Mouse (Mus musculus): ENCODE measurements around the gene Ubr7. TPM values are rescaled to one million over a fixed set of nuclear protein-coding genes. Genes with fewer than 3 reads are reported as not detected.

Gene Ubr7
- total and polyA plus RNA-seq, 2 experiments from 2014 or later, result 26.2 to 47.2 TPM

GRCm38 (mm10) chr12:102776035-102776434 is 18.3 kb downstream of the Ubr7 start:
- 89% methylated on average over 14 of the region's 14 CpGs for WGBS
- ATAC-seq (no peak), DNase-seq (ENCODE audit: low spot score) (no peak)
- Histone ChIP-seq H3K4me3 (ENCODE audit: low read length) (no peak overlapping the region), H3K27ac (no peak overlapping the region), H3K4me2 (ENCODE audit: low read depth, low read length) (no peak overlapping the region), H3K9ac (replicated peaks; ENCODE audit: low read length) (no peak overlapping the region), H3K27me3 (ENCODE audit: insufficient read depth, low read length) (no peaks in the 10 kb centered on the region), H3K9me3 (ENCODE audit: low read length) (no peaks in the 10 kb centered on the region), H3K36me3 (ENCODE audit: insufficient read depth, low read length) (peaks cover 42% of the 10 kb centered on the region), H3K4me1 (ENCODE audit: insufficient read depth, low read length) (no peaks in the 10 kb centered on the region)
- TF ChIP-seq CTCF (IDR thresholded peaks at IDR 0.05; ENCODE audit: low read depth), result no peak

GRCm38 (mm10) chr12:102778151-102778550 is 20.4 kb downstream of the Ubr7 start:
- ATAC-seq (no peak), DNase-seq (ENCODE audit: low spot score) (no peak)
- Histone ChIP-seq H3K4me2 (ENCODE audit: low read depth, low read length) (no peak overlapping the region), H3K4me3 (ENCODE audit: low read length) (no peak overlapping the region), H3K36me3 (ENCODE audit: insufficient read depth, low read length) (peaks cover 22% of the 10 kb centered on the region; the same call in 1 of the 2 replicates), H3K27ac (no peak overlapping the region), H3K9me3 (ENCODE audit: low read length) (no peaks in the 10 kb centered on the region), H3K9ac (replicated peaks; ENCODE audit: low read length) (no peak overlapping the region), H3K27me3 (ENCODE audit: insufficient read depth, low read length) (no peaks in the 10 kb centered on the region), H3K4me1 (ENCODE audit: insufficient read depth, low read length) (no peaks in the 10 kb centered on the region)
- WGBS, result 83% methylated on average over 5 of the region's 5 CpGs
- no peak for TF ChIP-seq CTCF (IDR thresholded peaks at IDR 0.05; ENCODE audit: low read depth)

GRCm38 (mm10) chr12:102779452-102779851 is 21.7 kb downstream of the Ubr7 start:
- Histone ChIP-seq H3K27me3 (ENCODE audit: insufficient read depth, low read length) (no peaks in the 10 kb centered on the region), H3K36me3 (ENCODE audit: insufficient read depth, low read length) (peaks cover 14% of the 10 kb centered on the region; the same call in 1 of the 2 replicates), H3K4me1 (ENCODE audit: insufficient read depth, low read length) (no peaks in the 10 kb centered on the region), H3K4me3 (ENCODE audit: low read length) (no peak overlapping the region), H3K9me3 (ENCODE audit: low read length) (no peaks in the 10 kb centered on the region), H3K4me2 (ENCODE audit: low read depth, low read length) (no peak overlapping the region), H3K27ac (no peak overlapping the region), H3K9ac (replicated peaks; ENCODE audit: low read length) (no peak overlapping the region)
- TF ChIP-seq CTCF (IDR thresholded peaks at IDR 0.05; ENCODE audit: low read depth), result peak; percentile 33
- DNase-seq (ENCODE audit: low spot score) (peak; percentile 25), ATAC-seq (peak; percentile 70; the same call in 1 of the 2 replicates)
- WGBS, result 53% methylated on average over 3 of the region's 3 CpGs

GRCm38 (mm10) chr12:102782841-102783240 is 25.1 kb downstream of the Ubr7 start:
- Histone ChIP-seq H3K36me3 (ENCODE audit: insufficient read depth, low read length) (peaks cover 18% of the 10 kb centered on the region), H3K9me3 (ENCODE audit: low read length) (no peaks in the 10 kb centered on the region), H3K27me3 (ENCODE audit: insufficient read depth, low read length) (no peaks in the 10 kb centered on the region), H3K9ac (replicated peaks; ENCODE audit: low read length) (no peak overlapping the region), H3K4me1 (ENCODE audit: insufficient read depth, low read length) (no peaks in the 10 kb centered on the region), H3K4me2 (ENCODE audit: low read depth, low read length) (no peak overlapping the region), H3K4me3 (ENCODE audit: low read length) (no peak overlapping the region), H3K27ac (no peak overlapping the region)
- 95% methylated on average over 5 of the region's 5 CpGs for WGBS
- ATAC-seq, result no peak
- TF ChIP-seq CTCF (IDR thresholded peaks at IDR 0.05; ENCODE audit: low read depth), result no peak
- DNase-seq (ENCODE audit: low spot score), result no peak

GRCm38 (mm10) chr12:102784899-102785592 is 27.3 kb downstream of the Ubr7 start:
- no peaks in the 10 kb centered on the region for H3K9me3 ChIP-seq (ENCODE audit: low read length)
- no peak for DNase-seq (ENCODE audit: low spot score)
- no peak overlapping the region for H3K27ac ChIP-seq
- H3K4me1 ChIP-seq (ENCODE audit: insufficient read depth, low read length), result no peaks in the 10 kb centered on the region
- H3K27me3 ChIP-seq (ENCODE audit: insufficient read depth, low read length), result no peaks in the 10 kb centered on the region
- no peak overlapping the region for H3K4me2 ChIP-seq (ENCODE audit: low read depth, low read length)
- ATAC-seq, result no peak
- H3K4me3 ChIP-seq (ENCODE audit: low read length), result no peak overlapping the region
- peaks cover 24% of the 10 kb centered on the region for H3K36me3 ChIP-seq (ENCODE audit: insufficient read depth, low read length)
- WGBS, result 87% methylated on average over 19 of the region's 19 CpGs
- TF ChIP-seq CTCF (IDR thresholded peaks at IDR 0.05; ENCODE audit: low read depth), result no peak
- H3K9ac ChIP-seq (replicated peaks; ENCODE audit: low read length), result no peak overlapping the region

- H3K4me1 ChIP-seq (ENCODE audit: insufficient read depth, low read length), result no peaks in the 10 kb centered on the region
- DNase-seq (ENCODE audit: low spot score) (no peak), ATAC-seq (no peak)
- no peak overlapping the region for H3K4me3 ChIP-seq (ENCODE audit: low read length)
- peaks cover 29% of the 10 kb centered on the region for H3K36me3 ChIP-seq (ENCODE audit: insufficient read depth, low read length)
- no peak for TF ChIP-seq CTCF (IDR thresholded peaks at IDR 0.05; ENCODE audit: low read depth)
- no peaks in the 10 kb centered on the region for H3K27me3 ChIP-seq (ENCODE audit: insufficient read depth, low read length)
- H3K9me3 ChIP-seq (ENCODE audit: low read length), result no peaks in the 10 kb centered on the region
- H3K9ac ChIP-seq (replicated peaks; ENCODE audit: low read length), result no peak overlapping the region
- no peak overlapping the region for H3K27ac ChIP-seq
- no peak overlapping the region for H3K4me2 ChIP-seq (ENCODE audit: low read depth, low read length)
- WGBS, result 62% methylated on average over 5 of the region's 5 CpGs
Observed at GRCm38 (mm10) chr12:102785593-102785985, 27.8 kb downstream of the Ubr7 start.

- TF ChIP-seq CTCF (IDR thresholded peaks at IDR 0.05; ENCODE audit: low read depth), result no peak
- H3K27me3 ChIP-seq (ENCODE audit: insufficient read depth, low read length), result no peaks in the 10 kb centered on the region
- H3K4me2 ChIP-seq (ENCODE audit: low read depth, low read length), result no peak overlapping the region
- peaks cover 34% of the 10 kb centered on the region for H3K36me3 ChIP-seq (ENCODE audit: insufficient read depth, low read length)
- no peaks in the 10 kb centered on the region for H3K4me1 ChIP-seq (ENCODE audit: insufficient read depth, low read length)
- DNase-seq (ENCODE audit: low spot score), result no peak
- no peaks in the 10 kb centered on the region for H3K9me3 ChIP-seq (ENCODE audit: low read length)
- no peak overlapping the region for H3K9ac ChIP-seq (replicated peaks; ENCODE audit: low read length)
- ATAC-seq, result no peak
- 88% methylated on average over 7 of the region's 7 CpGs for WGBS
- no peak overlapping the region for H3K4me3 ChIP-seq (ENCODE audit: low read length)
- no peak overlapping the region for H3K27ac ChIP-seq
Observed at GRCm38 (mm10) chr12:102787927-102788326, 30.2 kb downstream of the Ubr7 start.
